Mouse (Mus musculus) olfactory bulb, adult 2 months (tissue): ENCODE measurements around the gene Mctp1. TPM values are rescaled to one million over a fixed set of nuclear protein-coding genes. Genes with fewer than 3 reads are reported as not detected.
A peak's percentile ranks its signal among the peaks of the same experiment; 100 is the strongest.

Experiments
- H3K27ac ChIP-seq: fragments of 200-500 bp; 2 replicates; pipeline ENCODE4 v1.5.1; 2012; ENCODE audit warnings: low read depth, low read length; ENCODE audit not compliant: insufficient read depth
- H3K4me1 ChIP-seq: fragments of 200-500 bp; 2 replicates; pipeline ENCODE4 v1.6.1; 2012; ENCODE audit warnings: low read length; ENCODE audit not compliant: control insufficient read depth, insufficient read depth
- H3K4me3 ChIP-seq: fragments of 200-500 bp; 2 replicates; pipeline ENCODE4 v1.5.1; 2012; ENCODE audit warnings: mild to moderate bottlenecking, low read depth, low read length, moderate library complexity; ENCODE audit not compliant: insufficient read depth
- CTCF ChIP-seq: fragments of 200-500 bp; IDR thresholded peaks from 2 replicates; pipeline ENCODE4 v1.5.1; 2012; ENCODE audit warnings: low read depth, mild to moderate bottlenecking, low read length, moderate library complexity; ENCODE audit not compliant: insufficient read depth
- POLR2A ChIP-seq: fragments of 200-500 bp; IDR thresholded peaks from 2 replicates; pipeline ENCODE4 v1.6.1; 2012; ENCODE audit warnings: mild to moderate bottlenecking, low read depth, low read length, moderate library complexity; ENCODE audit not compliant: insufficient read depth
- WGBS: fragments of 180-500 bp; shearing (Covaris S2); methylation state at CpG from one replicate; pipeline ENCODE4 v1.1.7; 2018; 5-methylcytosine and 5-hydroxymethylcytosine counted together
- polyA plus RNA-seq: library from polyadenylated mRNA; stranded (reverse); fragments of >200 nt; gene quantifications from 2 replicates; pipeline ENCODE4 v1.2.4, GENCODE M21; 2012; ENCODE audit warnings: low replicate concordance; ENCODE audit not compliant: missing spikeins, insufficient read depth, insufficient read length

Mctp1 gene
- polyA plus RNA-seq, 1 experiment: not detected

DNA sequence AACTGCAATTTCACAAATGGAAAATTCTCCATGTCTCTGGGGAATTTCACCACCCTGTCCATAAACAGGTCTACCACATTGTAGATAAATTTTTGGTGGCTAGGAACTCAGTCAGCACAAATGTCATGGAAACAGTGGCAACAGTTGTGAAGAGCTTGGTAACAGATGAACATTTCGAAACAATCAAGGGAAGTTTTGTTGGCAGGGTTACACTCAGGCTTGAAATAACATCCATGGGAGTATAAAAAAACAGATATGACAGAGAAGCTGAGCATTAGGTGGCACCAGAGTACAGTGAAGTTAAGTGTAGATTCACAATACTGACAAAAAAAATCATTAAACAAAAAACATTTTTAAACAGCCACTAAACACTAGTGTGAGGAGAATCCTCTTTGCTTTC, 26.3 kb downstream of the Mctp1 start:
- Histone ChIP-seq H3K4me1 (no peaks in the 10 kb centered on the region), H3K27ac (no peak overlapping the region), H3K4me3 (no peak overlapping the region)
- WGBS: 83% methylated on average over 1 of the region's 1 CpGs
- TF ChIP-seq POLR2A: no peak
- TF ChIP-seq CTCF: no peak

DNA sequence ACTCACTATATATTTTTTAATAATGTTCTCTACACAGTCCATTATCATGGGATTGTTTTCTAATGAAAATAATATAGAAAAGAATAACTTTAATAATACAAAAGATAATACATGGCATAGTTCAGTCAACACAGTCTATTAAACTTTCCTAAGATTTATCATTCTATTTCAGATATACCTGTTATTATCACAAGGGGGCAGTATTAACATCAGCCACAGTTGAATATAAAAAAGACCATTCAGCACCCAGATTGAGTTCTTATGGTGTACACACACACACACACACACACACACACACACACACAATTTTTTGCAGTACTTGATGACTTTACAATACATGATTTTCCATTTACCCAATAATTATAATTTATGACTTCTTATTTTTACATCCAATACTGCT, 31.0 kb downstream of the Mctp1 start:
- Histone ChIP-seq H3K4me1 (0 out of 2 replicates have a peak, but pooled peaks cover 2% of the 10 kb centered on the region), H3K4me3 (no peak overlapping the region), H3K27ac (no peak overlapping the region)
- TF ChIP-seq POLR2A (no peak), CTCF (no peak)

DNA sequence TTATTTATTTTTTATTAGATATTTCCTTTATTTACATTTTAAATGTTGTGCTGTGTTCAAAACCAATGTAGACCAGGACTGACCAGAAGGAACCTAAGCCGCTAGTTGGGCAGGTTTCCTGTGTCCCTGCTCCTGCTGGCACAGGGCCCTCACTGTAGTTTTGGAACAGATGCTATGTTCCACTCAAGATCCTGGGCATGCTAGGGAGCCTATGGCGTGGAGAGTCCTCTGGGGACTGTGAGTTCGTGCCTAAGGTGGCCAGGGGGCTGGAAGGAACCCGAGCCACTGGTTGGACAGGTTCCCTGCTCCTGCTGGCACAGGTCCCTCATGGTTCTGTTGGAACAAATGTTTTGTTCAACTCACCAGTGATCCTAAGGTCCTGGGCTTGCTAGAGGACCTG, 35.8 kb downstream of the Mctp1 start:
- H3K27ac ChIP-seq: no peak overlapping the region

DNA sequence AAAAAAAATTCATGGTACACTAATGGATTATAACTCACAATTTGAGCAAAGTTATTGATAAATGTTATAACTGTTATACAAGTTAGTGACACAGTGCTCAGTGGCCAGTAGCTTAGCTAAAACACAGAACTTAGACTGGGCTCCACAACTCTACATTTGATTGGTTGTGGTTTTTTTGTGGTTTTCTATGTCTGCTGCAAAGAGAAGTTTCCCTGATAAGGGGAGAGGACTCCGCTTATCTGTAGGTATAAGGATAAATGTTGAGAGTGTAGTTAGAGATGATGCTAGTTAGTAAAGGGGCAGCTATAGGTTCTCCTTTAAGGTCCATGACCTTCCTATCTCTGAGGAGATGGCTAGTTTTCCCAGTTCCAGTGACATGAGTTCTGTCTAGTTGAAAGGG, 36.7 kb downstream of the Mctp1 start:
- 0 out of 2 replicates have a peak, but pooled peaks cover 2% of the 10 kb centered on the region for H3K4me1 ChIP-seq
- no peak overlapping the region for H3K27ac ChIP-seq
- 100% methylated on average over 1 of the region's 1 CpGs for WGBS
- H3K4me3 ChIP-seq: no peak overlapping the region
- TF ChIP-seq POLR2A (no peak), CTCF (no peak)

More for the DNA sequence above, 35.8 kb downstream of the Mctp1 start:
- no peak overlapping the region for H3K4me3 ChIP-seq
- 86% methylated on average over 4 of the region's 4 CpGs for whole genome bisulfite sequencing
- 0 out of 2 replicates have a peak, but pooled peaks cover 2% of the 10 kb centered on the region for H3K4me1 ChIP-seq
- TF ChIP-seq POLR2A: no peak
- TF ChIP-seq CTCF: no peak

DNA sequence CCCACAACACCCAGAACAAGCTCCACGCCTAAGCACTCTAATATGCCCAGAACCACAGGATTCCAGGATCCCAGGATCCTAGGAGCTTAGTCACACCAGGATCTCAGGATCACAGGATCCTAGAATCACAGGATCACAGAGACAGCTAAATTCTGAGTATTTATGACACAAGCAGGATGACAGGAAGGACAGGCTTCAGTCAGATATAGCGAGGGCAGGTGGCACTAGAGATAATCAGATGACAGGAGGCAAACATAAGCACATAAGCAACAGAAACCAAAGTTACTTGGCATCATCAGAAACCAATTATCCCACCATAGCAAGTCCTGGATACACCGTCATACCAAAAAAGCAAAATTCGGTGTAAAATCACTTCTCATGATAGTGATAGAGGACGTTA, 37.8 kb downstream of the Mctp1 start:
- WGBS: 92% methylated on average over 5 of the region's 5 CpGs
- no peak for TF ChIP-seq POLR2A
- TF ChIP-seq CTCF: no peak
- H3K4me1 ChIP-seq: 0 out of 2 replicates have a peak, but pooled peaks cover 2% of the 10 kb centered on the region
- no peak overlapping the region for H3K4me3 ChIP-seq
- H3K27ac ChIP-seq: no peak overlapping the region

DNA sequence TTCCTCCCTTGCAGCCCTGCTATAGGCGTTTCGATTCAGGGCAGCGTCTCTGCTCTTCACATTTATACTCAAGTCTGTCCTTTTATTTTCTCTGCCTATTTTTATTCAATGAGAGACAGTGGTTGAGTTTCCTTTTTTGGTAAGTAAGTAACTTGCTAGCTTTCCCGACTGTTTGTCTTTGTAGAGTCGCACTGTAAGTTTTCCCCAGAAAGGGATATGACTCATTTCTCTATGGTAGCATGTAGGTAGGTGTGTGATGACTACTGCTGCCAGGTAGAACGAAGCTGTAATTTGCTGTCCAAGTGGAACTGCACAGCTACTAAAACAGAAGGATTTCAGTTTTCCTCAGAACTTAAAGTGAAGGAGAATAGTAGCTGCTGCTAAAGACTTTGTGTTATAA, 45.1 kb downstream of the Mctp1 start:
- WGBS: 43% methylated on average over 6 of the region's 6 CpGs
- Histone ChIP-seq H3K4me3 (no peak overlapping the region), H3K4me1 (no peaks in the 10 kb centered on the region), H3K27ac (0 out of 2 replicates have a peak overlapping the region, but pooled peaks have one; percentile 62)
- TF ChIP-seq POLR2A (no peak), CTCF (no peak)

DNA sequence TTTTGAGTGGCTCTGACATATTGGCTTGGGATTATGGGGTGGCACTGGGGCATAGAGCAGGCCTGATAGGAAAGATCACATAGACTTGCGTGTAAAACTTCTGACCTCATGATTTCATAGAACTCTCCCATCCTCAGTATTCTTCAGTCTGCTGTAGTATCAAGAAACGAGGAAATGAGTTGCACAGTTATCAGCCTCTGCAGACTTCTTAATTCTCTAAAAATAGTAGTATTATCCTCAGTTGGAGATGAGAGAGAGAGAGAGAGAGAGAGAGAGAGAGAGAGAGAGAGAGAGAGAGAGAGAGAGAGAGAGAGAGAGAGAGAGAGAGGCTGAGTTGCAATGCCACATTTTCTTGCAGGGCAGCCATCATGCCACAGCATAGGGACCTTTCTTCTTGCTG, 45.6 kb downstream of the Mctp1 start:
- 67% methylated on average over 2 of the region's 2 CpGs for WGBS
- H3K27ac ChIP-seq: no peak overlapping the region
- no peak for TF ChIP-seq CTCF
- no peak for TF ChIP-seq POLR2A
- no peak overlapping the region for H3K4me3 ChIP-seq
- no peaks in the 10 kb centered on the region for H3K4me1 ChIP-seq

DNA sequence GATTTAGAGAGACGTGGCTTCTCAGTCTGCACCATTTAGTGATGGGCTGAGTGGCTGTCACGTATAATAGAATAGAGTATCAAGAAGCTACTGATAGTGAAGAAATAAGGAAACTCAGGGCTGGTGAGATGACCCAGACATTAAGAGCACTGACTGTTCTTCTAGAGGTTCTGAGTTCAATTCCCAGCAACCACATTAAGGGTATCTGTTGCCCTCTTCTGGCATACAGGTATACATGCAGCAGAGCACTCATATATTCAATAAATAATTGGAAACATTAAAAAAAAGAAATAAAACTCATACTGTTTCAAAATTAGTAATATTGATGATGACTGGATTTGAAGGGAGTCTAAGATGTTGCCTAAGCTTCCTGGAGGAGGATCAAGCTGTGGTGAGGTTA, 47.6 kb downstream of the Mctp1 start:
- Histone ChIP-seq H3K4me3 (no peak overlapping the region), H3K4me1 (no peaks in the 10 kb centered on the region), H3K27ac (no peak overlapping the region)
- no peak for TF ChIP-seq CTCF
- no peak for TF ChIP-seq POLR2A
- 95% methylated on average over 2 of the region's 2 CpGs for WGBS

DNA sequence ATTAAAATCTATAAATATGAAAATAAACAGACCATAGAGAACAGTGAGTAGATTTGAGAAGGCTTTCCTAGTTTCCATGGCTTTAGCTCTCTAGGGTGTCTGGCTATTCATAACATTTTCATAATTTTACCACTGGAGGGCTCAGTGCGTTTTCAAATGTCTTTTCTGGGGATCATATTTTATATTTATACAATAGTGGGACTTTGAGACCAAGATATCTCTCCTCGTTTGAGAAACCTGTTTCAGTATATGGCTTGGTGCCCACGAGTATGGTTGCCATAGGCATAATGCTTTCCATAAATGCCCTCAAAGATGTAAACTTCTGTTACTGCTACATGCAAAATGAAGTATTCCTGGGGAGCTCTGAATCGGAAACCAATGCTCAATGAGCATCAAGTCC, 49.1 kb downstream of the Mctp1 start:
- no peak overlapping the region for H3K27ac ChIP-seq
- H3K4me3 ChIP-seq: no peak overlapping the region
- H3K4me1 ChIP-seq: no peaks in the 10 kb centered on the region
- WGBS: 77% methylated on average over 4 of the region's 4 CpGs
- no peak for TF ChIP-seq POLR2A
- no peak for TF ChIP-seq CTCF

DNA sequence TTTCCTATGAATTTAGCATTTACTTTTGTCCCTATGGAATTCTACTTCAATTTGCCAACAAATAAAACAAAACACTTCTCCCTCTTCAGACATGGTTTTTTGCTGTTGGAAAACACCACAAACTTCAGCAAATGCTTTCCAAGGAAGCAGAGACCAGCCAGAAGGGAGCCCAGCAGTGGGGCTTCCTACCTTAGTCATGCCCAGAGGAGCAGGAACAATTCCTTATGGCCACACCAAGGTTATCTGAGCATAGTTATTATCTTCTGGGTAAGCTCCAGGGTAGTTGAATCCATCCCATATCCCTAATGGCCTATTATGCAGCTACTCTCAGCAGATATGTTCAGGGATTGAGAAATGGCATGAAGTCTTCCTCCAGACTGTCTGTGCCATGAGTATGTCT, 52.1 kb downstream of the Mctp1 start:
- H3K27ac ChIP-seq: no peak overlapping the region
- H3K4me3 ChIP-seq: no peak overlapping the region
- no peaks in the 10 kb centered on the region for H3K4me1 ChIP-seq
- TF ChIP-seq POLR2A: no peak
- no peak for TF ChIP-seq CTCF
